Mouse (Mus musculus) E14TG2a.4 (cell line): ENCODE measurements around the gene Rapgef4.

ENCODE experiments used
- CTCF ChIP-seq: conservative IDR thresholded peaks from 2 replicates; pipeline ENCODE4 v1.5.1; 2014; ENCODE audit warnings: low read length
- NANOG ChIP-seq: IDR thresholded peaks from 2 replicates; pipeline ENCODE4 v1.6.1; 2014; ENCODE audit warnings: borderline replicate concordance, low read length, mixed read lengths

DNA sequence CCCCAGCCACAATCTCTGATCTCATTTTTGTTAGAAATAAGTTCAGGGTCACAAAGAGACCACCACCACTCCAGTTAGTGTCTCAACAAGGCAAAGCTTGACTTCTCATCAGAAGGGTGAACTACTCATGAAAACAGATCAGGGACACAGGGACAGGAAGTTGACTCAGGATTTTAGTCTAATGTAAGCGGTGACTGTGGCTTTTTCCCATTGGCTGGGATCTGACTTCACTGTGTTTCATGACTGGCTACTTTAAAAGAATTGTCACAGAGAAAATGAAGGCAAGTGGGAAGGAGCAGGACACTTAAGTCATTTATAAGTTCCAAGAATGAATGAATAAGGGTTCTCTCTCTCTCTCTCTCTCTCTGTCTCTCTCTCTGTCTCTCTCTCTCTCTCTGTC, 45.5 kb downstream of the Rapgef4 start:
- TF ChIP-seq CTCF (no peak), NANOG (no peak)
